Mouse (Mus musculus) limb, embryonic 10.5 days (tissue): ENCODE measurements around the gene Mapk7. TPM values are rescaled to one million over a fixed set of nuclear protein-coding genes. Genes with fewer than 3 reads are reported as not detected.

Experiments used
- DNase-seq: peaks from one replicate; pipeline ENCODE4 v3.0.0-alpha.2; 2017; ENCODE audit warnings: low spot score
- H3K27ac ChIP-seq: fragments of 300-500 bp; sonication (generic); 2 replicates; pipeline ENCODE4 v1.5.1; 2016; ENCODE audit warnings: mild to moderate bottlenecking
- H3K27me3 ChIP-seq: fragments of 300-500 bp; sonication (generic); 2 replicates; pipeline ENCODE4 v1.6.1; 2016; ENCODE audit warnings: low read depth, mild to moderate bottlenecking; ENCODE audit not compliant: poor library complexity, severe bottlenecking
- H3K36me3 ChIP-seq: fragments of 300-500 bp; sonication (generic); 2 replicates; pipeline ENCODE4 v1.6.1; 2016; ENCODE audit warnings: mild to moderate bottlenecking, moderate library complexity
- H3K4me1 ChIP-seq: fragments of 300-500 bp; sonication (generic); 2 replicates; pipeline ENCODE4 v1.6.1; 2016
- H3K4me3 ChIP-seq: fragments of 300-500 bp; sonication (generic); 2 replicates; pipeline ENCODE4 v1.5.1; 2016; ENCODE audit warnings: mild to moderate bottlenecking, moderate library complexity
- H3K9me3 ChIP-seq: fragments of 300-500 bp; sonication (generic); replicated peaks from 2 replicates; pipeline ENCODE4 v1.6.1; 2016; ENCODE audit warnings: mild to moderate bottlenecking
- WGBS: fragments of 180-500 bp; shearing (Covaris S2); methylation state at CpG from one replicate; pipeline ENCODE4 v1.1.7; 2016; 5-methylcytosine and 5-hydroxymethylcytosine counted together
- polyA plus RNA-seq: library from polyadenylated mRNA; unstranded; fragments of >200 nt; fragmentation: Nextera tagmentation; extraction: Ambion mirVana; gene quantifications from 2 replicates; pipeline ENCODE4 v1.2.1, GENCODE M21; 2016

Gene Mapk7
- polyA plus RNA-seq, 1 experiment from 2014 or later: 94.7 TPM

DNA sequence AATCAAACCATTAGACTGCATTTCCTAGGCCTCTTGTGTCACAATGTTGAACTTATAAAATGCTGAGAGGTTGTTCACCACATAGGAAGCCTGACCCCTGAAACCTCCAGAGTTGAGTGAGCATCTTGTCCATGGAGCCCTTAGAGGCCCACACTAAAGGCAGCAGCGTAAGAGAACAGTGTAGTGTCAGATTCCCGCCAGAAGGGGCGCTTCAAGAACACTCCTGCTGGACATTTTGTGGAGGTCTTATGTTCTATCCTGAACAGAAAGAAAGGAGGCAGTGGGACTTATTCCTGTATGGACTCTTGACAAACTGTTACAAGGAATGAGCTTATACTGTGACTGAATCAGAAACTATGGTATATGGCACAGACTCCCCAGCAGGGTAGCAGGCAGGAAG is 20.7 kb upstream of the Mapk7 start:
- DNase-seq: peak; percentile 48
- 36% methylated on average over 3 of the region's 3 CpGs for WGBS
- Histone ChIP-seq H3K9me3 (no peaks in the 10 kb centered on the region), H3K27me3 (no peaks in the 10 kb centered on the region), H3K36me3 (peaks cover 64% of the 10 kb centered on the region), H3K27ac (no peak overlapping the region), H3K4me1 (no peaks in the 10 kb centered on the region), H3K4me3 (no peak overlapping the region)

DNA sequence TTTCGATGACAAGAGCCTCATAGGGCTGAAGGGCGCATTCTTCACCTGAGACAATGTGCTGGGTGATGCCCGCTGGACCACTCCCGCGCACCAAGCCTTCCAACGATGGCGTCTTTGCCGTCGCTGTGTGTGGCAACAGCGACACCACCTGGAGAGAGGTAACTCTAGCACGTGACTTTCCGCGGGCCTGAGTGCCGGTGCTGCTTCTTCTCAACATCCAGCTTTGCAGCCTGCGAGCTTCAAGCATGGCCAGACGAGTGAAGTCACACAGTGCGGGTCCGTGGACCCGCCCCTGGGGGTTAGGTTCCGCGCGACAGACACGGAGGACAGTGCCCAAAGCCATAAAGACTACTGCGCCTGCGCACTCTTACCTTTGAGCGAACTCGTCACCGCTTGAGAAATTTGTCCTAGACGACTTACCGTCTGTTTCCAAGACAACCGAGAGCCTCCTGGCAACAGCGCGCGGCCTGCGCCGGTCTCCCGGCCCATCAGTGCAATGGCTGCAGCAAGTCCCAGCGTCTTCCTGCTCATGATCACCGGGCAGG is 10.6 kb upstream of the Mapk7 start, which contains the start of gene B9d1:
TSS of gene B9d1 (plus strand) at position 432 of the 545 bp plus-strand sequence.
- DNase-seq: peak; percentile 96
- H3K27me3 ChIP-seq: no peaks in the 10 kb centered on the region
- WGBS: under 1% methylated on average over 39 of the region's 39 CpGs
- H3K9me3 ChIP-seq: no peaks in the 10 kb centered on the region
- peak within 1 kb of the TSS; percentile 70 for H3K4me3 ChIP-seq
- peak within 1 kb of the TSS; percentile 95 for H3K27ac ChIP-seq
- peaks cover 22% of the 10 kb centered on the region for H3K4me1 ChIP-seq
- peaks cover 11% of the 10 kb centered on the region; the same call in 1 of the 2 replicates for H3K36me3 ChIP-seq

DNA sequence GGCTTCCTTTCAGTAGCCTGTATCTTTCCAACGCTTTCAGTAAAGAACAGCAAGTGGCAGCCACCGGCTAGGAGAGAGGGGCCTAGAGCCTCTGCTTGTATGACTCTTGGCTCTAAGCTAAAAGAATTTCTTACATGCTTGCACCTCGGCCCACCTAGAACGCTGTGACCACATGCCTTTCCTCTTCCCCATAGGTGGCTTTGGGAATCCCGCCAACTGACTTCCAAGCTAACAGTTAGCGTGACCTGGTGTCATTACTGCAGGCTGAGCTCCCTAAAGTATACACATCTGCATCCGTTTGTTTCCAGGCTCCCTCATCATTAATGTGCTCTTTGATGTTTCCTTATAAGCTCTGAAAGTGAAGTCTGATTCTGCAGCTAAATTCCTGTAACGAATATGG is 9.7 kb upstream of the Mapk7 start:
- H3K9me3 ChIP-seq: no peaks in the 10 kb centered on the region
- peak overlapping the region; percentile 95 for H3K27ac ChIP-seq
- H3K4me3 ChIP-seq: no peak overlapping the region
- WGBS: 73% methylated on average over 8 of the region's 8 CpGs
- no peaks in the 10 kb centered on the region for H3K27me3 ChIP-seq
- H3K4me1 ChIP-seq: peaks cover 28% of the 10 kb centered on the region
- peaks cover 7% of the 10 kb centered on the region; the same call in 1 of the 2 replicates for H3K36me3 ChIP-seq
- no peak for DNase-seq

GRCm38 (mm10) chr11:61498736-61499504 is 4.7 kb upstream of the Mapk7 start:
- Histone ChIP-seq H3K9me3 (no peaks in the 10 kb centered on the region), H3K4me3 (no peak overlapping the region), H3K36me3 (no peaks in the 10 kb centered on the region), H3K27ac (peak overlapping the region; percentile 68; the same call in 1 of the 2 replicates), H3K4me1 (peaks cover 18% of the 10 kb centered on the region), H3K27me3 (no peaks in the 10 kb centered on the region)
- WGBS: 78% methylated on average over 6 of the region's 6 CpGs
- DNase-seq: no peak

GRCm38 (mm10) chr11:61497490-61497889 is 3.3 kb upstream of the Mapk7 start:
- Histone ChIP-seq H3K27ac (no peak overlapping the region), H3K36me3 (peaks cover 6% of the 10 kb centered on the region), H3K4me1 (peaks cover 27% of the 10 kb centered on the region), H3K4me3 (no peak overlapping the region), H3K9me3 (no peaks in the 10 kb centered on the region), H3K27me3 (no peaks in the 10 kb centered on the region)
- no peak for DNase-seq
- 96% methylated on average over 1 of the region's 1 CpGs for WGBS

DNA sequence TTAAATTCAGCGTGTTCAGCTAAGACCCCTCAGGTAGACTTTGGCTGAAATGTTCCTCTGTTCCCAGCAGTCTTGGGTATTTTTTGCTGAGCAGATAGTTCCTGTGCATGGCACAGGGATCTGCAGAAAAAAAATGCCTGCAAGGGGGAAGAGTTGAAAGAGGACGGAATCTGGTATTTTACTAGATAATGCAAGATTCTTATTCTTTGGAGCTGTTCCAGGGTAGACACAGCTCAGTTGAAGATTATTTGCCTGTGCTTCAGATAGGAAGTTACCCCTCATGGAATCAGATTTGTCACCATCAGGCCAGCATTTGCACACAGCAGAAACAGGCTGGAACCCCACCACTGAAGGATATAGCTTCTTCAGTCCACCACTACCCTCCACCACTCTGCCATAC is 1.3 kb upstream of the Mapk7 start:
- H3K27me3 ChIP-seq: no peaks in the 10 kb centered on the region
- H3K9me3 ChIP-seq: no peaks in the 10 kb centered on the region
- peaks cover 25% of the 10 kb centered on the region for H3K36me3 ChIP-seq
- WGBS: 94% methylated on average over 2 of the region's 2 CpGs
- H3K27ac ChIP-seq: peak overlapping the region; percentile 93
- H3K4me1 ChIP-seq: peaks cover 31% of the 10 kb centered on the region
- no peak overlapping the region for H3K4me3 ChIP-seq
- no peak for DNase-seq

DNA sequence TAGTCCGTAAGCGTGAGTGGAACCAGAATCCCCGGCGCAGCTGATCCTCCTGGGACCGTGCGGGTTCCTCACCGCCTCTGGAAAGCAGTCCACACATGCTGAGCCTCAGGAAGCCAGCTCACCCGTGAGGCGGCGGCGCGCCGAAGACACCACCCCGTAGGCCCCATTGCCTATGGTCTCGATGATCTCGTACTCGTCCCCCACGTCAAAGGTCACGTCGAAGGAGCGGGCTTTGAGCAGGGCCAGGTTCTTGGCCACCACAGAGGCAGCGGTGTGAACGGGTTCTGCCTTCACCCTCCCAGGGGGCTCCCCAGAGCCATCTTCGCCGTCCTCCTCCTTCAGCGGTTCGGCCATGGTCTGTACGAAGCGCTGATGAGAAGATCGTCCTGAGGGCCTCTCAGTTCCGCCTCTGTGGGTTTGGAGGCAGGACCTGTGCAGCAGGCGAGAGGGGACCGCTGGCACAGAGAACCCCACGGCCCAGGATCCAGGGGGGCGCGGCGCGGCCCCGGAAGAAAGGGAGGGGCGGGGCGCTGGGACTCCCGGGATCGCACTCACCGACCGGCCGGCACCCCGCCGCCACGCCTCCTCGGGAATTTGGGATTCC is 579 bp downstream of the Mapk7 start:
- Histone ChIP-seq H3K9me3 (no peaks in the 10 kb centered on the region), H3K36me3 (peaks cover 44% of the 10 kb centered on the region), H3K27me3 (no peaks in the 10 kb centered on the region), H3K27ac (peak overlapping the region; percentile 93), H3K4me1 (peaks cover 36% of the 10 kb centered on the region), H3K4me3 (peak overlapping the region; percentile 89)
- 2% methylated on average over 50 of the region's 50 CpGs for WGBS
- DNase-seq: no peak

- Histone ChIP-seq H3K36me3 (peaks cover 52% of the 10 kb centered on the region), H3K4me1 (peaks cover 41% of the 10 kb centered on the region), H3K27me3 (no peaks in the 10 kb centered on the region), H3K4me3 (peak overlapping the region; percentile 89), H3K27ac (peak overlapping the region; percentile 93; the same call in 1 of the 2 replicates), H3K9me3 (no peaks in the 10 kb centered on the region)
- 81% methylated on average over 12 of the region's 12 CpGs for WGBS
- DNase-seq: no peak
Observed at GRCm38 (mm10) chr11:61492749-61493401, 1.3 kb downstream of the Mapk7 start.

GRCm38 (mm10) chr11:61490944-61491520 is 3.2 kb downstream of the Mapk7 start:
- Histone ChIP-seq H3K36me3 (peaks cover 68% of the 10 kb centered on the region), H3K4me3 (no peak overlapping the region), H3K27me3 (no peaks in the 10 kb centered on the region), H3K27ac (no peak overlapping the region; the same call in 1 of the 2 replicates), H3K4me1 (peaks cover 58% of the 10 kb centered on the region), H3K9me3 (no peaks in the 10 kb centered on the region)
- whole genome bisulfite sequencing: 96% methylated on average over 22 of the region's 22 CpGs
- DNase-seq: no peak

- 96% methylated on average over 8 of the region's 8 CpGs for WGBS
- peaks cover 66% of the 10 kb centered on the region for H3K4me1 ChIP-seq
- no peaks in the 10 kb centered on the region for H3K9me3 ChIP-seq
- no peak overlapping the region; the same call in 1 of the 2 replicates for H3K4me3 ChIP-seq
- DNase-seq: no peak
- H3K27me3 ChIP-seq: no peaks in the 10 kb centered on the region
- H3K27ac ChIP-seq: peak overlapping the region; percentile 28; the same call in 1 of the 2 replicates
- peaks cover 68% of the 10 kb centered on the region for H3K36me3 ChIP-seq
Observed at GRCm38 (mm10) chr11:61489874-61490273, 4.3 kb downstream of the Mapk7 start.

DNA sequence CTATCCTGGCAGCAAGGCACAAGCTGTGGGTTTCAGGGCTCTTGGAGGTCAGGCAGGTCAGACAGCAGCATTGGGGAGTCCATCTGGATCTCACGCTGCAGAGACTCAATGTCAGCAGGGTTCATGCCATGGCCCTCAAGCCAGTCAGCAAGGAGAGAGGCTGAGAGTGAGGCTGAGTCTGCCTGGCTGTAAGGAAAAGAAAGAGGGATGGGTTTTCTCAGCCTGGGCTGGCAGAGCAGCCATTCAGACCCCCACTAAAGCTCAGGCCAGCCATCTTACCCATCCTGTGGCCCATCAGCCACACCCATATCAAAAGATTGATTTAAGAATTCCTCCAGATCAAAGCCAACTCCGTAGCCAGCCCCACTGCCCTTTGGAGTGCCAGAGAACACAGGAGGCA is 5.1 kb downstream of the Mapk7 start:
- H3K27me3 ChIP-seq: no peaks in the 10 kb centered on the region
- H3K27ac ChIP-seq: no peak overlapping the region
- H3K36me3 ChIP-seq: peaks cover 68% of the 10 kb centered on the region
- H3K9me3 ChIP-seq: no peaks in the 10 kb centered on the region
- H3K4me1 ChIP-seq: peaks cover 74% of the 10 kb centered on the region
- 91% methylated on average over 2 of the region's 2 CpGs for WGBS
- no peak overlapping the region for H3K4me3 ChIP-seq
- DNase-seq: no peak

- no peak for DNase-seq
- no peak overlapping the region for H3K4me3 ChIP-seq
- H3K9me3 ChIP-seq: no peaks in the 10 kb centered on the region
- peaks cover 67% of the 10 kb centered on the region for H3K36me3 ChIP-seq
- H3K27ac ChIP-seq: 0 out of 2 replicates have a peak overlapping the region, but pooled peaks have one; percentile 97
- peaks cover 76% of the 10 kb centered on the region for H3K4me1 ChIP-seq
- 94% methylated on average over 7 of the region's 7 CpGs for WGBS
- no peaks in the 10 kb centered on the region for H3K27me3 ChIP-seq
Observed at GRCm38 (mm10) chr11:61487936-61488335, 6.3 kb downstream of the Mapk7 start.
